Mouse (Mus musculus): ENCODE results near the gene Atp2b2. TPM values are rescaled to one million over a fixed set of nuclear protein-coding genes. Genes with fewer than 3 reads are reported as not detected.

Gene Atp2b2
- polyA plus RNA-seq, 1 experiment: 0.19 TPM

DNA sequence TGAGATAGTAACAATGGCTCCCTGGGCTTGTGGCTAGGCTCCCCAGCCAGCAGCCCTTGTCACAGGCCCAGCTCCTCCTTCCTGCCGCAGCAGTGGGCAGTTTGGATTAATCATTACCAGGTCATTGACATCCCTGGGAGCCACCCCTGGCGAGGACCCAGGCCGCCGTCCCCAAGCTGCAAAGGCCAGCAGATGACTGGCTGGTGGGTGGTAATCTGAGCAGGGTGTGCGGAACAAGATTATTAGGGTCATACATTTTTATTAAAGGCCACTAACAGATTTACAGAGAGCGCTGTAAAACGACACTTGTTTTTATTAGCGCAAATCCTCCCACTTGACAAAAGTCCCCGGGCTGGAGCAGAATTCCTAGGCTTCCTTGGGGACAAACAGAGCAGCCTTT, 29.6 kb downstream of the Atp2b2 start:
- DNase-seq (ENCODE audit: low spot score): no peak

DNA sequence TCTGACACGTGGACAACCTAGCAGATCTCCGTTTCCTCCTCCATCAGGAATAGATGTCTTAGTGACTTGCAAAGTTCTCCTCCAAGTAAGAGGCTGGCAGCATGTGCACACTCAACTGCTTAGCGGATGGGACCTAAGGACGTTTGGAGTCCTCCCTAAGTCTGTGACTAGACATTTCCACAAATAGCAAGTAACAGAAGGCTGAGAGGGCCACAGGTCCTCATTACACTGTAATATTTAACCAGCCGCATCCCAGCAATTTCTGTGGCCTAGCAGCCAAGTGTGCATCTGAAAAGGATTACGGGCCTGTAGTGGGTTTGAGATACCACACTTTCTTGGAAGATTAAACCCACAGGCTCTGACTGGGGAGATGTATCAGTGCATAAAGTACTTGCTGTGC, 30.4 kb downstream of the Atp2b2 start:
- no peak for DNase-seq (ENCODE audit: low spot score)

DNA sequence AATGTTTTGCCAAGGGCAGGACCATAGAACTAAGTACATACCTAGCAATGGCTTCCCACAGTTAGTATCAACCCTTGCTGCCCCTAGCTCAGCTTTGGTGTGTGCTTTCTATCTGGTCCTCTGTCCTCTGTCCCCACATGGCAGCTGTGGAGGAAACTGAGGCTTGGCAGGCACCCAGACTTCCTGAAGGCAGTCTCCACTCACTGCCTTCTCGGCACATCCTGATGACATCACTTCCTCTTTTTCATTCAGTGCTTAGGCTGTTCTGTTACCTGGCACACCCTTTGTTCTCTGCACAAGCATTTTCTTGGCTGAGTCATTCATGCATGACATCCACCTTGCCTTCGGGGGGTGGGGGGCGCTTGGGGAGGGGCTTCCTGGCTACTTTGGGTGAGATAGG, 38.6 kb downstream of the Atp2b2 start:
- DNase-seq (ENCODE audit: low spot score): no peak

GRCm38 (mm10) chr6:114000928-114001327, 41.5 kb downstream of the Atp2b2 start:
- DNase-seq (ENCODE audit: low spot score): no peak

GRCm38 (mm10) chr6:114000304-114000703, 42.1 kb downstream of the Atp2b2 start:
- DNase-seq (ENCODE audit: low spot score): no peak

DNA sequence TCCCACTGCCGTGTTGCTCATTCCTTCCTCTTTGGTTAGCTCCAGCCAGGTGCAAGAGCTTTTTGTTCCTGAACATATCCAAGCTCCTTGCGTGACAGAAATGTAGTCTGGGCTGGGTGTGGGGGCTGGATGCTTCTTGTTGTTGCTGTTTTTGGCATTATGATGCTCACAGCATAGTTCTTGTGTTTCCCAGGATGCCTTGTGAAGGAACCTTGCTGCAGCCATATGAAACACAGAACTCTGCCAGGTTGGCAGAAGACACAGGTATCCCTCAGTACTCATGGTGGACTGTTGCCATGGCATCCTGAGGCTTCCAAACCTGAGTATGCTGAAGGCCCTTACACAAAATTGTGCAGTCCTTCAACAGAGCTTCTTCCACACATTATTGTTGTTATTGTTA, 44.0 kb downstream of the Atp2b2 start:
- DNase-seq (ENCODE audit: low spot score): no peak

DNA sequence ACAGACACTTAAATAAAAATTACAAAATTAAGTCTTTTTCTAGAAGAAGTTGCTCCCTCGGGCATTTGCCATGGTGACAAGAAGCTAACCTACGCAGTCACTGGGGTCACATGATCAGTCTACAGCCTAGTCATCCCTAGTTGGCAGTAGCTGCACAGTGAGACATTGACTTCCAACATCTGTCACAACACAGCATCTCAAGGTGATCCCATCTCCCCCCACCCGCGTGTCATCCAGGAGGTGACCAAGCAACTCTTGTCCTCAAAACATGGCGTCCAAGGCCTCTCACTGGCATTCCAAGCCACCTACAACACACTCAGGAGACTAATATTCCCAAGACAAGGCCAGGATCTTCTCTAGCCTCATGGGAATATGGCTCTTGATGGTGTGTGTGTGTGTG, 48.2 kb downstream of the Atp2b2 start:
- no peak for DNase-seq (ENCODE audit: low spot score)

GRCm38 (mm10) chr6:113992101-113992500, 50.3 kb downstream of the Atp2b2 start:
- DNase-seq (ENCODE audit: low spot score): no peak

- DNase-seq (ENCODE audit: low spot score): no peak
These were observed 50.9 kb downstream of the Atp2b2 start for GRCm38 (mm10) chr6:113991482-113991881.

- no peak for DNase-seq (ENCODE audit: low spot score)
These were observed 52.4 kb downstream of the Atp2b2 start for GRCm38 (mm10) chr6:113990044-113990443.

DNA sequence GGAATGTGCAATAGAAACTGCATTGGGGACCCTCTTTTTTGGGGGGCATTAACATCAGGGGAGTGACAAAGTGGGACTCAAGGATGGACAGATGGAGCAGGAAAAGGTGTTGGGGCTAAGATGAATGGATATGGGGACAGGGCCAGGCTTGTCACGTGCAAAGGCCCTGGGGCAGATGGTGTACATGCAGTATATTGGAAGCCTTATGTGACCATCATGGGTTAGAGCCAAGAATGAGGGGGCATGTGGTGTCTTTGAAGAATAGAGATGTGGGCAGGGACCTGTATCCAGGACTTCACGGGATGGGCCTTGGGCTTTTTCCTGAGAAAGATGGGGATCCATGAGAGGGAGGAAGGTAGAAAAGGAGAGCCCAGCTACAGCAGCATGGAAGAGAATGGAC, 53.9 kb downstream of the Atp2b2 start:
- no peak for DNase-seq (ENCODE audit: low spot score)

DNA sequence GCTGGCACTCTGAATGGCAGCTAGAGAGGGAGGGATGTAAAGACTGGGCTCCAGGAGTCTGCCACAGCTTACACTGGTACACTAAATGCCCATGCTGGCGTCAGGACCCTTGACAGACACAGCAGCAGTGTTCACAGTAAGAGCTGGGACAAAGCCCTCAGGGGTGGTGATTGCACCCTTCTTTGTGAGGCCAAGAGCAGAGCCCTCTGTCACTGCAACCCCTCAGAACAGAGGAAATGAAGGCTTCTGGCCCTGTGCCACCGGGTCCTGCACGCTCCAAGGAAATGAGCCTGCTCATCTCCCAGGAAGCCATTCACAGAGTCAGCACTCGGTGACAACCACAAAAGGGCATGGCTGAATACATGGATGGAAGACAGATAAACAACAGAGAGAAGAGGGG, 55.7 kb downstream of the Atp2b2 start:
- DNase-seq (ENCODE audit: low spot score): no peak

GRCm38 (mm10) chr6:113978673-113979072, 63.7 kb downstream of the Atp2b2 start:
- no peak for DNase-seq (ENCODE audit: low spot score)

DNA sequence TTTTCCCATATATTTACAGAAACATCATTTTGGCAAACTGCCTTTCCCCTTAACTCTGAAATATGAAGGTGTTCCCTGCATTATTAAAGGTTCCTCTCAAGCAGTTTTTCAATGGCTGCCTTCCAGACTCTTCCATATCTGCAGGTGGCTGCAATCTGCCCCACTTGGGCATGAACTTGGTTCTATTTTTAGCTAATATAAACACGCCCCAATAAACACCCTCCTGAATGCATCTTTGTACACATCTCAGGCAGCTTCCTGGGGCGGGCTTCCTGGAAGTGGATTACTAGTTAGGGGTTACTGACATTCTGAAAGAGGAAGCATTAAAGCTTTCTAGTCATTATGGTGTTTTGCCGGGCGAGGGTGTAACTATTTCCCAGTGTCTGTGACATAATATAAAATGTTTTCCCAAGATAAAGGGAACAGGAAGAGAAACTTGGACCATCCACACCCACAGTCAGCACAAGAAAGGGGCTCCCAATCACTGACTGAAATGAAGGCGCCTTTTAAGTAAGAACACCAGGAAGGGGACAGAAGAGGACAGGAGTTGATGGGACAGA, 64.2 kb downstream of the Atp2b2 start:
- DNase-seq (ENCODE audit: low spot score): no peak

DNA sequence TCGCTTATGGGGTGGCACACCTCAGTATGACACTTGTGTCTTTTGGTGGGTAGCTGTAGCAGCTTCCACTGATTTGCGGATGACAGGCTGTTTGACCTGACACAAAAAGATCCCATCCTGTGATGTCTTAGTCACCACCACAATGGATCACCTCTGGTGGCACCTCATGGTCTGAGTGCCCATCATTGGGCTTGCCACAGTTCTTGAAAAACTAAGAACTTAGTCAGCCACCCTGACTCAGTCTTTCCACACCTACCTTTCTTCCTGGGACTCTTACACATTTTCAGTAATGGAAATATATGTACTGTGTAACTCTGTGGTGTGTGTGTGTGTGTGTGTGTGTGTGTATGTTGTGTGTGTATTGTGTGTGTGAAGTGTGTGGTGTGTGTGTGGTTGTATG, 71.5 kb downstream of the Atp2b2 start:
- no peak for DNase-seq (ENCODE audit: low spot score)

DNA sequence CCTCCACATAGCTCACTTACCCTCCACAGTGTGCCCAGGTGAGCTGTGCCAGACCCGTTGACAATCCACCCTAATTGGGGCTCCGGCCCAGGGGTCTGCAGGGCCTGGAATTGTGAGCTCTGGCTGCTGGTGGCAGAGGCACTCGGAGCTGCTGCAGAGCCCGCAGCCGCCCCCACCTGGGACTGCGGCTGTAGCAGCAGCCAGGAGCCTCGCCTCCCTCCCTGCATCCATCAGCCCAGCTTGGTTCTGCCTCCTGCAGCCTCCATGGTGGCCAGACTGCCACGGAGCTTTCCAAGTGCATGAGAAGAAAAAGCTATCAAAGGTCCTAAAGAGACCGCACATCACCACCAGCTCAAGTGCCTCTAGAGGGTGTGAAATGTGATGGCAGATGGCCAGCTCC, 71.9 kb downstream of the Atp2b2 start:
- no peak for DNase-seq (ENCODE audit: low spot score)

- DNase-seq (ENCODE audit: low spot score): no peak
These were observed 72.7 kb downstream of the Atp2b2 start for GRCm38 (mm10) chr6:113969751-113970150.

- DNase-seq (ENCODE audit: low spot score): no peak
These were observed 79.6 kb downstream of the Atp2b2 start for GRCm38 (mm10) chr6:113962811-113963210.

DNA sequence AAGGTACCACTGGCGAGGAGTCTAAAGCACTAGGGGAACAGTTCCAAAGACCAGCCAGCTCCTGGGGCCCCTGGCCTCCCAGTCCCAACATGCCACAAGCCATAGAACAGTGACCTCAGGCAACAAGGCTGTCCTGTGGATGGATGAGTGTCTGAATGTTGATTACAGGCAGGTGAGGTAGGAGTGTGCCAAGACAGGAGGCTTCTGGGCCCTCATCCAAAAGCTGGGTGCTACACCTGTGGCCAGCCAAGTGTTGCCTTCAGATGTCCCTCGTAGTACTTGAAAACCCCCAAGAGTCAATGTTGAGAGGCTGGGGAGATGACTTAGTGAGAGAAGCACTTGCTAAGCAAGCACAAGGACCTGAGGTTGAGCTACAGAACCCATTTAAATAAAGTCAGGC, 80.8 kb downstream of the Atp2b2 start:
- no peak for DNase-seq (ENCODE audit: low spot score)

GRCm38 (mm10) chr6:113959336-113959735, 83.1 kb downstream of the Atp2b2 start:
- DNase-seq (ENCODE audit: low spot score): no peak

GRCm38 (mm10) chr6:113958714-113959113, 83.7 kb downstream of the Atp2b2 start:
- no peak for DNase-seq (ENCODE audit: low spot score)

DNA sequence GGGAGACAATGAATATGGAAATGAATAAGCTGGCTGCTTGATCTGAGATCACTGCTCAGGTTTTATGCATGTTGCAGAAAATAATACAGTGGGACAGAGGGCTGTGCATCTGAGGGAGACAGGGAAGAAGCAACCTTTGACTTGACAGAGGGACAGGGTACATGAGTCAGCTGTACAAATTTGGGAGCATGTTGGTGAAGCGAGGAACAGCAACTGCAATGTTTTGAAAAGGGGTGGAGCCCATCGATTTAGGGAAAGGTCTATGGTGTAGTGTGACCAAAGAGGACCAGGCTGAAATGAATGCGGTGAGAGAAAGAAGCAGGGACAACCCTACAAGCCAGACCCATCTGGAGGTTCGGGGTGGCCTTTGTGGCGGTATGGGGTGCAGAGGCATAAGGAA, 84.4 kb downstream of the Atp2b2 start:
- no peak for DNase-seq (ENCODE audit: low spot score)

DNA sequence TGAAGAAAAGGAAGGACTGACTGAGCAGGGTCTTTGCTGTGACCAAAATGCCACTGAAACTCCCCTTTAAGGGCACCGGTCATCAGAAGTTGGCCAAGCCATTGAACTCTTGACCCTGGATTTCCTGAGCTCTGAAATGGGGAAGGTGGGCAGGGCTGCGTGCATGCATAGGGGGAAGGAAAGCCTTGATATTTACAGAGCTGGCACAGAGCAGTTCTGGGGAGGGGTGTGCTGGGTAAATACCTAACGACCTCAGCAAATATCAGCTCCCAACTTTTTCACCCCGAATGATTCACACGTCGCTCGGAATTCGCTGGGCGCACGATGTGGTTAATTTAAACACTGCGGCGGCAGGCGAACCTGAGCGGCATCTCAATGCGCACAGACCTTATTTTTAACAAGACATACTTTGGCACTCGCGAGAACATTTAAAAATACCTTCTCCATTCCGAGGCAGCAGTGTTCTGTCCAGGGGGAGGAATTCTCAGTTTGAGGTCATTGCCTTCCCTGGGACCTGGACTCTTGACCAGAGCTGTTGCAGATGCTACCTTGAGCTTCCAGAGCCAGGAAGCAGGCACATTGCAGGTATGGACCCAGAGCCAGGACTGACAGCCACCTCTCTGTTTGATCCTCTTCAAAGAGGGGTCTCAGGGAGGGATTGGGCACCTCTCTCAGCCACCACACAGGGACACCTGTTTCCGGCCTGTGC, 85.0 kb downstream of the Atp2b2 start:
- DNase-seq (ENCODE audit: low spot score): no peak

- no peak for DNase-seq (ENCODE audit: low spot score)
These were observed 94.9 kb downstream of the Atp2b2 start for GRCm38 (mm10) chr6:113947515-113947914.
